Mouse (Mus musculus) kidney, adult 8-10 months (tissue): ENCODE measurements around the gene Itga9.

Experiments used
- DNase-seq, 2 experiments: peaks; one replicate each; pipeline ENCODE4 v3.0.0; 2022

Itga9 gene

GRCm38 (mm10) chr9:118688921-118689451 lies 82.5 kb downstream of the Itga9 start:
- DNase-seq = no peak

DNA sequence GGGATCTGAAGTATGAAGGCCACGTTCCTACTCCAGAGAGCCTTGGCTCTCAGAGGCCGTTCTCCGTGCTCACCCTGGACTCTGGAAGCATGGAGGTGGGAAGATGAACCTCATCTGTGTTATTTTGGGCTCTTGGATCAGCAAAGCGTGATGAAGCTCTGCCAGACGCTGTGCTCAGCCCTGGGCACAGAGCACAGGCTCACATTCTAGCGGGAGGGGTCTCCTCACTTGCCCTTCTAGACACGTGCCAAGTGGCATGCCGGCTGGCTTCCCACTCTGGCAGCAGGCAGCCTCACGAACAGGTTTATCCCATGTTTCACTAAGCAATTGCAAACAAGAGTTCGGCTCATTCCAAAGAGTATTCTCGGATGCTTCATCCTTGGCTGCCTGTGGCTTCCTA lies 86.8 kb downstream of the Itga9 start:
- DNase-seq = no peak

GRCm38 (mm10) chr9:118694420-118694825 lies 87.9 kb downstream of the Itga9 start:
- DNase-seq = no peak

DNA sequence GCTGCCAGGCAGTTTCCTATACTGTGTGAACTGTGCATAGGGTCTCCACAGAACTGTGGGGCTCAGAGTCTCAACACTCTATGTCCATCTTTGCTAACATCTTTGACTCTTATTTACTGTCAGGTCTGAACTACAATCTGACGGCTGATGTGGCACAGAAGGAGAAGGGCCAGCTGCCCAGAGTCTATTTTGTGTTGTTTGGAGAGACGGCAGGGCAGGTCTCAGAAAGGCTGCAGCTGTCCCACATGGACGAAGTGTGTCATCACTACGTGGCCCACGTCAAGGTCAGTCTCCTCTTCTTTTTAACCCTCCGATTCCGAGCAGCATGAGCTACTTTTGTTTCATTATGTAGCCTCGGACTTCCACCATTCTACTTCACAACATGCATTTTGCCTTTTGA lies 91.7 kb downstream of the Itga9 start:
- no peak for DNase-seq

DNA sequence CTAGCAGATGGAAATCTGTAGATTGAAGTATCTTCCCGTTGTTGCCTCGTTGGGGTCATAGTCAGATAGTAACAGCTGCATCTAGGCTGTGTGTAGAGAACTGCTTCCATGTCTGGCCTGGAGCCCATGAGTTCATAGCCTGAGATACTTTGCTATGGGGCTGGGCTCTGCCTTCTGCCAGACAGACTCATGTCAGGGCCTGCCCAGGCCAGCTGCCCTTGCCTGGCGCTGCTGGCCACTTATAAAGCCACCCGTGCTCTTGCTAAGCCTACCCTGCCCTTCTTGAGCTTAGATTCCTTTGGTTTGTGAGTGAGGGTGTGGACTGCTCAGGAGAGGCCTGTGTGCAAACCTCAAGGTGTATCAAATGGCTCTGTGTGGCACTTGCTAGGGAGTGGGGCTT lies 93.2 kb downstream of the Itga9 start:
- DNase-seq = no peak

DNA sequence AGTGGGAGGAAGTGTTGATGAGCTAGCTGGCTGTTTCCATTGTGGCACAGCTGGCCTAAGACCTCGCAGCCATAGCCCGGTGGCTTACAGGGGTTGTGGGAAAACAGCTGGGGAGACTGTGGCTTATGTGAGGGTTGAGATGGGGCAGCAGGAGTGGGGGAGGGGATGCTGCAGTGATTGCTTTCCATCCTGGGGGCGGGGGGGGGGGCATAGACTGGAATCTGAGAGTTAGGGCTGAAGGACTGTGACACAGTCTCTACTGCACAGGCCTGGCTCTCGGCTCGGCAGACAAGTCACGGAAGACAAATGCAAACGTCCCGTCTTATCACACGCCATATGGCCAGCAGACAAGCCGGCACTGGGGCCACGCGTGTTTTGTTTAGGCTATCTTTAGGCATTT lies 94.4 kb downstream of the Itga9 start:
- DNase-seq = no peak

- DNase-seq = no peak
Measured at GRCm38 (mm10) chr9:118701791-118702190, 95.3 kb downstream of the Itga9 start.

DNA sequence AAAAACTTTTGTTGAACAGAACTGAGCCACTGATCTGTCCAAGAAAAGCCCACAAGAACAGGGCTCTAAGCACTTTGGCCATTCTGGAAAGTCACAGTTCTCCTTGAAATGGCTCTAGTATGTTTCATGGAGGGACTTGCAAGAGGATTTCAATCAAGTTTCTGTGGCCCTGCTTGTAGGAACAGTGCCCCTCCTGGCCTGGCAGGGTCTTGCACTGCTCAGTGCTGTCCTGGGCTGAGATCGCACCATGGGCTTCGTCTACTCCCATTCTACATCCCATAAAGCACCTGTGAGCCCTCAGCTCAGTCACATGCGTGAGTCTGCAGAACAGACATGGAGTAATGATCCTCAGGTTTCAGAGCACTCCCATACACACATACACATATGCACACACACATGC lies 96.7 kb downstream of the Itga9 start:
- DNase-seq = no peak

- peak in 1 of 2 experiments; percentile 32 for DNase-seq
Measured at GRCm38 (mm10) chr9:118705381-118706074, 99.0 kb downstream of the Itga9 start.

- DNase-seq = peak in 1 of 2 experiments; percentile 23
Measured at GRCm38 (mm10) chr9:118706176-118706975, 99.9 kb downstream of the Itga9 start.

GRCm38 (mm10) chr9:118710625-118711024 lies 104.1 kb downstream of the Itga9 start:
- no peak for DNase-seq

DNA sequence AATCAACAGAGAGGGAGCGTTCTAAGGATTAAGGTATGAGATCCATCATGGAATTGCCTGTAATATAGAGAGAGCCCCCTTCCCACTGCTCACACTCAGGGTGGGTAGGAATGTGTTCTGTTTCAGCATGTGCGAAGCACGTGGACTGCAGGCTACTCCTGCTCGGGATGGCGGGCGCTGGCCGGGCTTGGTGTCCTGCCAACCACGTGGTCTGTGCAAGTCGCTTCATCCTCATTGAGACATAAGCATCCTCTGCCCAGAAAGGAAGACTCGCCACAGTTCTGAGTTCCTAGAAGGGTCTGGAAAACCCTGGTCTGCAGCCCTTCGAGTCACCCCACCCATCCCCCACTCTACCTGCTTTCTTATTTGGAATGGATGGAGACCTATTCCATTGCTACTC lies 105.3 kb downstream of the Itga9 start:
- DNase-seq = no peak

DNA sequence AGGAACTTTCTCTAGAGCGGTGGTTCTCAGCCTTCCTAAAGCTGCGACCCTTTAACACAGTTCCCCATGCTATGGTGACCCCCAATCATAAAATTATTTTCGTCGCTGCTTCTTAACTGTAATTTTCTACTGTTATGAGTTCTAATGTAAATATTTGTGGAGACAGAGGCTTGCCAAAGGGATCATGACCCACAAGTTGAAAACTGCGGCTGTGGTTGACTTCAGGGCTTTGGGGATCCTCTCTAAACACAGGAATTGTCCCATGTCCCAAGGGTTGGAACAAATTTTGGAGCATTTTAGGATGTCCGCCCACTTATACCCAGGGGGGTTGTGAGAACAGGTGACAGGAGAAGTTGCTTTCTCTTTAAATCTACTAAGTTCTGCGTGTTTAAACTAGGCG lies 107.0 kb downstream of the Itga9 start:
- no peak for DNase-seq

DNA sequence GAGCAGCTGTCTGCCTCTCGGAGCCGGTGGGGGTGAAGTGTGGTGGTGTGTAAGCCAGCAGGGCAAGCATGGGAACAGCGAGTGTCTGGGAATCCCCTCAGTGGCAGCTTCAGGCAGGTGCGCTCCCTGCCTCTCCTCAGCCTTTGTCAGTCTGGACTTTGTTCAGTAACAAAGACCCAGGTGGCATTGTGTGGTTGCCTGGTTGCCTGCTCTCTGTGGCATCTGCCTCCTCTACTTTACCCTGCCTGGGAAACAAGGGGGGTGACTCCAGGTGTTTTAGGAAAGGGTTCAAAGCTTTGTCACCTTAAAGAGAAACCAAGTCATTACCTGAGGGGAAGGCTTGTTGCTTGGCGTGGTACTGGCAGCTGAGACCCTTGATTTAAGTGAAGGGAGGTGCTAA lies 108.0 kb downstream of the Itga9 start:
- no peak for DNase-seq

GRCm38 (mm10) chr9:118715971-118716628 lies 109.6 kb downstream of the Itga9 start:
- DNase-seq = no peak

DNA sequence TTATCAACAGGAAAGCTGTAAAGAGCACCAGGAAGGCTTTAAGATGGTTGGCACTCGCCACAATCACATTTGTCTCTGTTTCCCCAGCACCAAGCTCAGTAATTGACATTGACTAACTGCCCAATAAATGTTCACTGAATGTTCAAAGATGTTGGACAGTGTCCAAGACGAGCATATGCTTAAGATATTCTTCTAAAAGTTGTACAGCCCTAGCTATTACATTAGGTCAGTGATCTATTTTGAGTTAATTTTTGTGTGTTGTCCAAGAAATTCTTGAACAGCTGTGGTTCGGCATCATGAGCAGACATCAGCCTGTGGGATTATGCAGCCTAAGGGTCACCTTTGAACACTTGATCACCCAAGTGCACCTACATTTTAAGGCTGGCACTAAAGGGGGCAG lies 110.9 kb downstream of the Itga9 start:
- no peak for DNase-seq

DNA sequence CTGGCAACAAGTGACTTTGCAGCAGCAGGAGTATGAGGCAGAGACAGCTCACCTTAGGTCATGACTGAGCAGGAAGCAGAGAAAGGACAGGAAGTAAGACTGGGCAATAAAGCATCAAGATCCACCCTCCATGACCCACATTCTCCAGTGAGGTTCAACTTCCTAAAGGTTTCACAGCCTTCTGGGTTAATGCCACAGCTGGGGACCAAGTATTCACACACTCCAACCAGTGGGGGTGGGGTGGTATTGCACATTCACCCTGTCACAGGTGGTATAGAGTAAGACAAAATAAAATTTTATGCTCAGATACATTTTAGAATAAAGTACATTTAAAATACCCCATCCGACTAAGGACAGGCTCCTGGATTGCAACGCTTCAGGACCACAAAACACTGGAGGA lies 112.0 kb downstream of the Itga9 start:
- DNase-seq = no peak

- no peak for DNase-seq
Measured at GRCm38 (mm10) chr9:118721056-118721455, 114.6 kb downstream of the Itga9 start.

DNA sequence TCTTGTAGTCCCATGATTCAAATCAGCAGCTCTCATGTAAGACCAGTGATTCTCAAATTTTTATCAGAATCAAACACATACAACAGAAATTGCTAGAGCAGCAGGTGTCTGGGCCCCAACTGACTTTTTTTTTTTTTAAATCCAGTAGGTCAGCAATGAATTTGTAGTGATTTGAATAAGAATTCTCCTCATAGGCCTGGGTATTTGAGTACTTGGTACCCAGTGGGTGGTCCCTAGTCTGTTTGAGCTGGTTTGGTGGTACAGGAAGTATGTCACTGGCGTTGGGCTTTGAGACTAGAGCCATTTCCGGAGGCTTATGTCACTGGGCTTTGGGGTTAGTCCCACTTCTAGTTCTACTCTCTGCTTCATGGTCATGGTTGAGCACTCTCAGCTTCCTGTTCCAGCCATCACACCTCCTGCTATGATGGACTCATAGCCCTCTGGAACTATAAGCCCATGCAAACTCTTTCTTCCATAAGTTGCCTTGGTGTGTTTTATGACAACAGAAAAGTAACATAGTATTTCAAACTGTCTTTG lies 116.4 kb downstream of the Itga9 start:
- DNase-seq = no peak

DNA sequence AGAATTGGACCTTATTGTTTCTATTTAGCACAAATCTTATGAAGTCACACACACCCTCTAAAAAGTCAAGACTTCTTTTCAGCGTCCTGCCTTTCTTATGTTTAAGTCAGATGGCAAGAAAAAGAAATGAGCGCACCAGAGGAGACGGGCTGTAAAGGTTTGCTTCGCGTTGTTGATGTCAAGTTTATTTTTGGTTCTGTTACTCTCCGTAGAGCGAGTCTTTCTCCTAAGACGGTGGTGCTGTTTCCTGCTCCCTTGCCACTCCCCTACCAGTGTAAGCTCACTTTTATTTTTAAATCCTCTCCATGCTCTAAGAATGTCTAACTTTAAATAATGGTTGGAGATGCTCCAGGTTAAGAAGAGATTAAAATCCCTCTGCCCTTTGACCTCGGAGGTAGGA lies 118.6 kb downstream of the Itga9 start:
- DNase-seq = no peak

GRCm38 (mm10) chr9:118726550-118726949 lies 120.1 kb downstream of the Itga9 start:
- DNase-seq = no peak

DNA sequence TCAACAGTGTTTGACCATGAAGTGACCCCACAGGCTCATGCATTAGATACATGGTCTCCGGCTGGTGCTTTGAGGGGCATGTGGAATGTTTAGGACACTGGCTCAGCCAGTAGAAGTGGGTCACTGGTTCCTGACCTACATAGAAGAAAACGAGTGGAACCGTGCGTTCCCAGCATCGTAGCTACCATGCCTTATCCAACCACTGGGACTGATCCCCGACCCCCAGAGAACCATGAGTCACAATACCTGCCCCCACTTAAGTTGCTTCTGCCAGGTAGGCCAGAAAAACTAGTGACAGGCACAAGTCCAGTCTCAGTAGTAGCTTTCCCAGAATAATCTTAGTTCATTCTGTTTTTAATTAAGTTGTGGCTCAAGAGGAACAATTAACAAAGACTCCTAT lies 121.8 kb downstream of the Itga9 start:
- no peak for DNase-seq

DNA sequence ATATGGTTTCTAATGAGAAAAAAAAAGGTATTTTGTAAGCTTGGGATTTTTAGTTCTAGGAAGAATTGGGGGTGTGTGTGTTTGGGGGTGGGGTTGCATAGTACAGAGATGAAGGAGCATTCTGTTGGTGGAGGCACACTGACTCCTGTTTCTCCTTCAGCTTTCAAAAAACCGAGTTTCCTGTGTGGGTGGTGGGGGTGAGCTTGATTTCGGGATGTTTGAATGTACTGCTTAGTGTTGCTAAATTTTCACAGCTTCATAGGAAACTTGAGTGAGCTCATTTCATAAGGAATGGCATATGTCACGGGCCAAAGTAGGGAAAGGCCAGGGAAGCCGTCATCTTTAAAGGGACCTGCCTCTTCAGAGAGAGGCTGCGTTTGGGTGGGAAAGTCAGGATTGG lies 122.5 kb downstream of the Itga9 start:
- DNase-seq = no peak
